Mouse (Mus musculus): ENCODE measurements at regions not wholly inside any gene's neighbourhood (a gene's known extent, or its start where the extent isn't known, plus 50 kb on each side); places are given as distances from the start of the nearest gene placed in this dataset.

GRCm38 (mm10) chr11:31819964-31820363, 52.0 kb upstream of the Cpeb4 start:
- DNase-seq (ENCODE audit: low read depth in 2 of 2, low spot score in 2 of 2): no peak

GRCm38 (mm10) chr11:31821479-31822411, 50.3 kb upstream of the Cpeb4 start:
- DNase-seq (ENCODE audit: low read depth in 2 of 2, low spot score in 2 of 2): no peak
